Mouse (Mus musculus) ovary, postnatal 36 days (tissue): ENCODE measurements around the gene Gm37240.

Experiments used
- DNase-seq: peaks from one replicate; pipeline ENCODE4 v3.0.0; 2022; ENCODE audit warnings: low spot score, mixed read lengths

The Gm37240 gene

DNA sequence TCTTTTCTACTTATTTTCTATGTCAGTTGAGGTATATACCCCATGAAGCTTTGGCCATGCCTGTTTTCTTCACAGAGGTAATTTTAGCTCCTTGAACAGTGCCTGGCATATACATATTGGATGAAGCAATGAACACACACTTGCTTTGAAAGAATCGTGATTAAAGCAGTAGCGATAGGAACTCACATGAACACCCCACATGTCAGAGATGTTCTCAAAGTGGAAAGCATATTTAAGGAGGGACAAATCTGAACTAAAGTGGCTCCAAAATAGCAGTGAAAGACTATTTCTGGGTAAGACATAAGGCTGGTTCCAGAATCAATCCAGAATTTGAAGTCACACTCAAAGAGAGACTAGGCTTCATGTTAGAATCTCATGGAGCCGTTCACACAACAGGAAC is 397.1 kb downstream of the Gm37240 start:
- no peak for DNase-seq

- DNase-seq: no peak
Observed at GRCm38 (mm10) chr3:85487379-85487778, 399.9 kb downstream of the Gm37240 start.

DNA sequence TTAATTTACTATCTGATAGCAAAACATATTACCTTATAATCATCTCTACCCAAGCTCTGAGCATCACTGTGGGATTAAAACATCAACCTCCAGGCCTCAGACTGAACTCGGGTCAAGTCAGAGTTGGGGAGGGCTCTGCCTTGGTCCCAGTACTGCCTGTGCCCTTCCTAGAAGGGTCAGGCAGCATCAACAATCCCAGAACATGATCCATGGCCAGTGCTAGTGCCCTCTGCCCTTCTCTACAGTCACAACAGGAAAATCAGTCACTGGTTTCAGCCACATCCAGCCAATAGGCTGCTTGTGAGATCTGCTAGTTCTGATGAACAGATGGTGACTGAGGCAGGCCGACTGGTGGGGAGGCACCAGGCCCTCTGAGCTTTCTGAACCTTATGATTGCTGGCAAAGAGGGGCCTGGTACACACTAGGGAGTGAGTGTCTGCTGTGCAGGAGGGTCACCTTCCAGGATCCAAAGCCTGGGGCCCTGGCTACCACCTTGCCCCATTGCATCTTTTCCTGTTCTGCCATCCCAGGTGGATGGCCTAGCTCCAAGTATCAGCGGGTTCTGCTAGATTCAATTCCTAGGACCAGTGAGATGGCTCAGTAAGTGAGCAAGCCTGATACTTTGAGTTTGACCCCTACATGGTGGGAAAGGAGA is 401.7 kb downstream of the Gm37240 start:
- DNase-seq: no peak

GRCm38 (mm10) chr3:85482636-85483035 is 404.7 kb downstream of the Gm37240 start:
- peak; percentile 57 for DNase-seq

DNA sequence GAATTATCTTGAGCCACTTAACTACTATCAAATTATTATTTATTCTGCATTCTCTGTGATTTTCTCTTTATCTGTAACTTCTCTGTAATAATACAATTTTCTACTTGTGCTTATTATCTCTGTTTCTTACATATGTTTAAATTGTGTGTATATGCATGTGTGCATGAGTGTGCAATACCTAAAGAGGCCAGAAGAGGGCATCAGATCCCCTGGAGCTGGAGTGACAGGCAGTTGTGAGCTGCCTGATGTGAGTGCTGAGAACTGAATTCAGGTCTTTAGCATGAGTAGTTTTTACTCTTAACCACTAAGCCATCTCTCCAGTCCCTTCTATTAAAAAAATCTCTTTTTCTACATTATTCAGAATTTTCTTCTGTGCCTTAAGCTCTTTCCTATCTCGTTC is 406.7 kb downstream of the Gm37240 start:
- DNase-seq: no peak

- no peak for DNase-seq
Observed at GRCm38 (mm10) chr3:85478731-85479130, 408.6 kb downstream of the Gm37240 start.

- peak; percentile 10 for DNase-seq
Observed at GRCm38 (mm10) chr3:85469711-85470110, 417.6 kb downstream of the Gm37240 start.

DNA sequence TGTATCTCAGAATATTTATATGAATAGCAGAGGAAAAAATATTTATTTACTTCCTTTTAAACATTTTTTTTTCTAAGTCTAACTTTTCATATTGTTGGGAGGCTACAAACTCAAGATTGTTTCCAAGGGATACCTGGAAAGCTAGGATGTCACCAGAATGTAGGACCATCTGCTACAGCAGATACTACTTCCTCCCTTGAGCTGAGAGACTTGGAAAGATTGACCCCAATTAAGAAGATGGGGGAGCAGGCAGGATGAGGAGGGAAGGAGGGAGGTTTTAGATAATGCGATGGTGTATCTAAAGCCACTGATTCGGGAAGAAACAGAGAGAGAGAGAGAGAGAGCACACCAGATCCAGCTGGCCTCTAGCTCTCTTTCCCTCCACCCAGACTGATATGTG is 418.3 kb downstream of the Gm37240 start:
- no peak for DNase-seq

- no peak for DNase-seq
Observed at GRCm38 (mm10) chr3:85465283-85466025, 421.9 kb downstream of the Gm37240 start.

DNA sequence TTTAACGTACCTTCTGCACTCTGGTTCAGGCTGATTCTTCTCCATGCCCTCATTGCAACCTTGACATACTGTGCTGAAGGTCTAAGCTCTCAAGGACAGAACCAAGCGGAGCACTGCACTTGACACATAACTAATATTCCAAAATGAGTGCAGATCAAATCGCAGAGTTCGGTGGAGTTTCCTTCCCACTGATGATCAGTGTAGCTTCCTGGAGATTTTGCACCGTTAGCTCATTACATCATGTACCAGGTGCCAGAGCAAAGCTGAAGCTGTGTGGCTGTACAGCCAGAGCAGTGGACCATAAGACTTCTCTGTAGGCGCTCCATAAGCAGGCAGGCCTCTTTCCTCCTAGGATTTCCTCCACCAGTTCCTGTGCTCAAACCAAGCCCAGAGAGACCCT is 427.3 kb downstream of the Gm37240 start:
- DNase-seq: no peak

DNA sequence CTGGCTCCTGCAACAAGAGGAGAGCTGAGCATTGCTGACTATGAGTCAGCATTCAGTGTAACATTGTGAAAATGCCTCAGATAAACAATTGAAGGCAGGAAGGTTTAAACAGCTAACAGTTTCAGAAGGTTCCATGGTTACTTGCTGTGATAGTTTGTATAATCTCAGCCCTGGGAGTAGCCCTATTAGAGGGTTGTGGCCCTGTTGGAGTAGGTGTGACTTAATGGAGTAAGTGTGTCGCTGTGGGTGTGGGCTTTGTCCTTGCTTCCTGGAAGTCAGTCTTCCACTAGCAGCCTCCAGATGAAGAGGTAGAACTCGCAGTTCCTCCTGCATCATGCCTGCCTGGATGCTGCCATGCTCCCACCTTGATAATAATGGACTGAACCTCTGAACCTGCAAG is 430.3 kb downstream of the Gm37240 start:
- DNase-seq: no peak

DNA sequence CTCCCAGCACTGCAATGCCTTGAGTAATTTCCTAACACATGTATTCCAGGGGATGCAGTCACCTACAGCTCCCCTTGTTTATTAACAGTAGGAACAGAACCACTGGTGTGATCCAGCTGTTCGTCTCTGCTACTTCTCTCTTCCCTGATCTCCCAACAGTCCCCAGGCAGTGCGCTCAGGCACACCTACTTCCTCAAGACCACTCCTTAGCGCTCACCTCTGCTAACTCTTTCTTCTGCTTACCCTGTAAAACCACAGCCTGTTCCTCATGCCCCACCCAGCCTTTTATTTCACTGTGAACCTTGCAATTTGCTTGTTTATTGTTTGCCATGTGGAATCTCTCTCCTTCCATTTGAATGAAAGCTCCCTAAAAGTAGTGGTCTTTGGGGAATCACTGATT is 431.9 kb downstream of the Gm37240 start:
- no peak for DNase-seq

- DNase-seq: no peak
Observed at GRCm38 (mm10) chr3:85454001-85454400, 433.3 kb downstream of the Gm37240 start.

DNA sequence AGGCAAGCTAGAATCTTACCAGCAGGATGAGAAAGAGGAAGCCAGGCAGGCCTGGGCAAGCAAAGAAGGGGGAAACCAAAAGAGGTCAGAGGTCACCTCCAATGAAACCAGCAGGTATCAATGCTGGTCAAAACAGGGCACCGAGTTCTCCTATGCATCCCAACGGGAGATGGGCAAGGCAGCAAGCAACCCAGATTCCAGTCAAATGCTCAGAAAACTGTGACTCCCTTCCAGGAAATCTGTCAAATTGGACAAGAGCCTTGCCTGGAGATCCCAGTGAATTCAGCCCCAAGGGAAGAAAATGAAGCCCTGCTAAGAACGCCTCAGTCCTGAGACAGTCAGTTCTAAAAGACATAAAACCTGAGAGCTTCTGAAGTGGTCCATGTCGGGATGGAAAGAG is 437.9 kb downstream of the Gm37240 start:
- no peak for DNase-seq

DNA sequence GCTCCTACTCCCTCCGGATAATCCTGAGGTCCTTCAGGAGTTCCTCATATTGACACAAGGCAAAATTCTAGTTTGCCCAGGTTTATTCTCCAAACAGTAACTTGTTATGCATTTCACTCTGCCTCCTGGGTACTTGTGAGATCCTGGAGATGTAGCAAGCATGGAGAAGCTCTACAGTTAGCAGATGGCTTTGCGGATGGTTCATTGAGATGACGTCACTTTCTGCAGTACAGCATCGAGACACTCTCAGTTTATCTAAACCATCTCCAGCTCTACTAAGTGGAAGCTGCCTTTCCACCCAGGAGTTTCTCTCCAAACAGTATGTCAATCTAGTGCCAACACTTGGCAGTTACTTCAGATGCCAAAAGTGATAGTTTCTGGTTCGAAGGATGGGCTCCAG is 444.5 kb downstream of the Gm37240 start:
- DNase-seq: no peak

DNA sequence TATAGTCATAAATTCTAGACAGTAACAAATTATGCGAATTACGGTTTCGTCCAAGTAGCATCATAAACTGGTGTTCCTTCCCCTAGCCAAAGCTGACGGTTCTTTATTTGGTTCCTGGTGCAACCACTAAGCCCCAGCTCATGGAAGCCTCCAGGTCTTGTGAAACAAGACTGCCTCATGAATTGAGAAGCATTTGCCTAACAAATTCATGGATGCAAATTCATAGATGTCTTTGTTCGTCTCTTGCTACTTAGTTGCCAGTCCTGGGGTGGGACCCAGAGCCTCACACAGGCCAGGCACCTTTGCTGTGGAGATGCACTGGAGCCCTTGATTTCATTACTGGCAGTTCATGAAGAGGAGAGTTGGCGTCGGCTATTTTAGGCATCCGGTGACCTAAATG is 445.1 kb downstream of the Gm37240 start:
- no peak for DNase-seq

DNA sequence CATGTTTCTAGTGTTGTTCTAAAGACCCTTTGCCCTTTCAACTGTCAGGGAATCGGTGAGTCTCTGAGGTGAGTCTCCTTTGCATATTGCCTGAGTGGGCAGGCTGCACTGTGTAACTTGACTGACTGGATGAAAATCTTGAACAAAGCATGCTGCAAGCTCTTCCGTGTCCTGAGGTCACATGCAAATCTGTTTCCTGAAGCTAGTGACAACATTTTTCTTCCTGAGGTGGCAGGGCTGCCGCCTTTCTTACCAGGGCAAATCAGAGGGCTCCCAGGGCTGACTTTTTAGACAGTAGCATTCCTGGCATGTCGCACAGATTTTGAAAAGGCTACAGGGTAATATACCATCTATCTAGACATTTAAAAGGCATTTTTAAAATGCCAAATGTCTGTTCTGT is 451.9 kb downstream of the Gm37240 start:
- DNase-seq: no peak

GRCm38 (mm10) chr3:85431208-85431607 is 456.1 kb downstream of the Gm37240 start:
- DNase-seq: no peak

- no peak for DNase-seq
Observed at GRCm38 (mm10) chr3:85423376-85423997, 463.8 kb downstream of the Gm37240 start.

DNA sequence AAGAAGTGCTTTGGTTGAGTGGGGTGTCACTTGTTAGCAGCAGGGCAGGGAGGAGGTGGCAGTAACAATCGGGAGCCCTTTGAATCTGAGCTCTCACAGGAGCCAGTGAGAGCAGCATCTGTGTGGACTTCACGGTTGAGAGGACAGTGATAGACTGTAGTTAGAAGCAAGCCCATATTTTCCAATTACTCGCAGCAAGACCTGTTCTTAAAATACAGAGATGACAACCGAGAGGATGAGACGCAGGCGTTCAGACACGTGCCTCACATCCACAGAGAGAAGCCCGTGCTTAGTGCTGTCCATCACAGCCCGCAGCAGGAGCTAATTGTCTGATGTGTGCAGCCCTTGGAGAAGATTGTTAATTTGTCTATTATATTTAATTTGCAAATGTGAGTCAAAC is 465.9 kb downstream of the Gm37240 start:
- no peak for DNase-seq

DNA sequence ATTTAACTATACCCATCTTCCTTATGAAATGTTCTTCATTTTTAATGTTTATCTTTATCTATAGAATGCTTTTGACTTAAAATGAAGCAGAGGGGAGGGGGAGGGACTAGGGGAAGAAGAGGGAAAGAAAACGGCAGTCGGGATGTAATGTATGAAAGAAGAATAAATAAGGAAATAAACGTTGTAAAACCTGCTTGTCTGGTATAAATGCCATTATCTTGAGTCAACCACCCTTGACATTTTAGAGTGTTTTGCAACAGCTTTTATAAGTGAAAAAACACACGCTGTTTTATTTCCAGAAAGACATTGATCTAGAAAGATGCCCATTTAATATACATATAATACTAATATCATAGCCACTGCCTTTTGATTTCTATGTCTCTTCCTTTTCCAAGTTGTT is 469.7 kb downstream of the Gm37240 start:
- no peak for DNase-seq

GRCm38 (mm10) chr3:85398841-85399240 is 488.5 kb downstream of the Gm37240 start:
- no peak for DNase-seq

DNA sequence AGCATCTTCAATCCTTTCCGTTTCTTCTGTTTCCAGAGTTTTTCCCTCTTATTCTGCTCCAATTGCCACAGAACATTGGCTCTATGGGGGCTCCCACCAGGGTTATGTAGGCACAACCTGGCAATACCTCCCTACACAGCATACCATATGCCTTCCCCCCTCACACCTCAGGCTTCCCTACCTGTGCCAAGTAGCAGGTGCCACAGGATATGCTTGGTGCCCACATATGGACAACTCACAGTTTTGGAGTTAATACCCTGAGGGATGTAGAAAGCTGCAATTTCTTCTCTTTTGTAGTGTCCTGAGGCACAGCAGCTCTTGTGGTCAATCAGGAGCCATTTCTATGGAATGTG is 488.9 kb downstream of the Gm37240 start:
- no peak for DNase-seq
